Mouse (Mus musculus): ENCODE data around the gene Tdrd3. TPM values are rescaled to one million over a fixed set of nuclear protein-coding genes. Genes with fewer than 3 reads are reported as not detected.

Gene Tdrd3
- polyA plus RNA-seq, 1 experiment = 2.7 TPM

DNA sequence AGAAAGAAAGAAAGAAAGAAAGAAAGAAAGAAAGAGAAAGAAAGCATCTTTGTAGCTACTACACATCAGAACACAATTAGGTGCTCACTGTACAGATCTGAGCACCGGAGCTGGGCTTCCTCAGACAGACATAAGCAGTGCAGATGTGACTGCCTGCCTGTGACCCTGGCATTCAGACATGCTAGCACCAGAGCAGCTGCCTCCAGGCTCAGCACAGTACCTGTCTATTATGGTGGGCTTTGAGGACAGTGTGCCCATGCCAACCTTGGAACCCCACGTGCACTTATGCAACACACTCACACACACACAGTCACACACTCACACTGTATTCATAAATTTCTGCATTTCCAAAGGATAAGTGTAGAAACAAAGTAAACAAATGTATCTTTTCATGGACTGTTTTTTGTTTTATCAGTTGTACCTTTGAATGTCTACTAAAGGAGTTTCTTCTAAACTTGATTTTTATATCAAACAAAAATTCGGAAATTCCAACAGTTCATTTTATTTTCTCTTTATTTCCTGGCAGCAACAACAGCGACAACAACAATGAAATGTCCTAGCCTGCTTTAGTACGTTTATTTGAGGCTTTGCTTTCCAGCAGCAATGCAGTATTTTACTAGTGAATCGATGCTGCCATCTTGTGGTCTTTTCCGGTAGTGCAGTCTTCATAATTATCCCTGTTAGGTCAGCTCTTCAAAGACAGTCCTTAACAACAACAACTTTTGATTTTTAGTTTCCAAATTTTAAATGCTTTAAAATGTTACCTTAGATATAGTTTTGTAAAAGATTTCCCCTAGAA lies 35.4 kb downstream of the Tdrd3 start:
- Histone ChIP-seq H3K9me3 (peaks cover 5% of the 10 kb centered on the region; the same call in 1 of the 2 replicates), H3K4me1 (peaks cover 15% of the 10 kb centered on the region), H3K36me3 (replicated peaks; ENCODE audit: low read length) (peaks cover 23% of the 10 kb centered on the region), H3K27me3 (replicated peaks) (no peaks in the 10 kb centered on the region), H3K4me3 (replicated peaks) (peak overlapping the region; percentile 84)
- TF ChIP-seq GATA1 (IDR thresholded peaks at IDR 0.05; ENCODE audit: borderline replicate concordance, low read length) (no peak), FLI1 (IDR thresholded peaks at IDR 0.05; ENCODE audit: low read length) (no peak)

GRCm38 (mm10) chr14:87455630-87456175 lies 39.3 kb downstream of the Tdrd3 start:
- peaks cover 46% of the 10 kb centered on the region for H3K36me3 ChIP-seq (replicated peaks; ENCODE audit: low read length)
- H3K4me1 ChIP-seq = peaks cover 12% of the 10 kb centered on the region
- H3K9me3 ChIP-seq = peaks cover 5% of the 10 kb centered on the region; the same call in 1 of the 2 replicates
- H3K4me3 ChIP-seq (replicated peaks) = no peak overlapping the region
- no peak for TF ChIP-seq FLI1 (IDR thresholded peaks at IDR 0.05; ENCODE audit: low read length)
- TF ChIP-seq GATA1 (IDR thresholded peaks at IDR 0.05; ENCODE audit: borderline replicate concordance, low read length) = no peak
- H3K27me3 ChIP-seq (replicated peaks) = no peaks in the 10 kb centered on the region

- H3K36me3 ChIP-seq (replicated peaks; ENCODE audit: low read length) = peaks cover 48% of the 10 kb centered on the region
- TF ChIP-seq FLI1 (IDR thresholded peaks at IDR 0.05; ENCODE audit: low read length) (no peak), GATA1 (IDR thresholded peaks at IDR 0.05; ENCODE audit: borderline replicate concordance, low read length) (no peak)
Observed at GRCm38 (mm10) chr14:87459777-87460176, 43.3 kb downstream of the Tdrd3 start.

GRCm38 (mm10) chr14:87461543-87461942 lies 45.1 kb downstream of the Tdrd3 start:
- peaks cover 7% of the 10 kb centered on the region for H3K4me1 ChIP-seq
- no peaks in the 10 kb centered on the region for H3K27me3 ChIP-seq (replicated peaks)
- no peaks in the 10 kb centered on the region for H3K9me3 ChIP-seq
- TF ChIP-seq GATA1 (IDR thresholded peaks at IDR 0.05; ENCODE audit: borderline replicate concordance, low read length) = no peak
- H3K36me3 ChIP-seq (replicated peaks; ENCODE audit: low read length) = peaks cover 57% of the 10 kb centered on the region
- H3K4me3 ChIP-seq (replicated peaks) = no peak overlapping the region

More at GRCm38 (mm10) chr14:87459777-87460176, 43.3 kb downstream of the Tdrd3 start:
- Histone ChIP-seq H3K27me3 (replicated peaks) (no peaks in the 10 kb centered on the region), H3K9me3 (no peaks in the 10 kb centered on the region), H3K4me3 (replicated peaks) (no peak overlapping the region), H3K4me1 (peaks cover 13% of the 10 kb centered on the region)

DNA sequence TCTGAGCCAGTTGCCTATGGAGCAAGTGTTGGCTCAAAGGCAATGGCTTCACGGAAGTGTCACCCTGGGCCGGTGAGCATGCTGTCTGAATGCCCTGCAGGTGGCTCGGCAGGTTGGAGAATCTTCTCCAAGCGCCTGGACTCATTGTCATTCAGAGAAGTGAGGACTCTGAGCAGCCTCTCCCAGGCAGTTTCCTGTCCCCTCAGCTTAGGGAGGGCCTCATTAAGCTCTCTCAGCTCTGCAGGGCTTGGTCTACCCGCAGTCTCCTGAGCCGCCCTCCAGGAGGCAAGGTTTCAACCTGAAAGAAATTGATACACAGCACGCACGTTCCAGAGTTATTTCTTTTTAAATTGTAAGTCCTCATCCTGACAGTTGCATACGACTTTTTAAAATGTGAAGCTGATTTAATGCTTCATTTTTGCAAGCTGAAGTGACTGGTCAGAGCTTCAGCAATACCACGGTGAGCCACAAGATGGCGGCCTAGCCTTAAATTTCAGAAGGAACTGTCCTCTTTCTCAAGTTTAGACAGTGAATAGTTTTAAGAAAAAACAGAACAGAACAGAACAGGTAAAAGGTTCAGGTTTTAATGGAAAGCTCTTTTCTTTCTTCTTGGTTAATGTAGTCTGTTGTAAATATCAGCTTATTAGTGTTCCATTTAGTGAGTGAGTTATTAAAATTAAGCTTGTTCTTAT lies 47.7 kb downstream of the Tdrd3 start:
- no peak overlapping the region for H3K4me3 ChIP-seq (replicated peaks)
- peaks cover 7% of the 10 kb centered on the region for H3K4me1 ChIP-seq
- H3K36me3 ChIP-seq (replicated peaks; ENCODE audit: low read length) = peaks cover 57% of the 10 kb centered on the region
- H3K27me3 ChIP-seq (replicated peaks) = no peaks in the 10 kb centered on the region
- H3K9me3 ChIP-seq = no peaks in the 10 kb centered on the region
- TF ChIP-seq GATA1 (IDR thresholded peaks at IDR 0.05; ENCODE audit: borderline replicate concordance, low read length) (no peak), FLI1 (IDR thresholded peaks at IDR 0.05; ENCODE audit: low read length) (no peak)

- peaks cover 53% of the 10 kb centered on the region for H3K36me3 ChIP-seq (replicated peaks; ENCODE audit: low read length)
Observed at GRCm38 (mm10) chr14:87464655-87465054, 48.2 kb downstream of the Tdrd3 start.

DNA sequence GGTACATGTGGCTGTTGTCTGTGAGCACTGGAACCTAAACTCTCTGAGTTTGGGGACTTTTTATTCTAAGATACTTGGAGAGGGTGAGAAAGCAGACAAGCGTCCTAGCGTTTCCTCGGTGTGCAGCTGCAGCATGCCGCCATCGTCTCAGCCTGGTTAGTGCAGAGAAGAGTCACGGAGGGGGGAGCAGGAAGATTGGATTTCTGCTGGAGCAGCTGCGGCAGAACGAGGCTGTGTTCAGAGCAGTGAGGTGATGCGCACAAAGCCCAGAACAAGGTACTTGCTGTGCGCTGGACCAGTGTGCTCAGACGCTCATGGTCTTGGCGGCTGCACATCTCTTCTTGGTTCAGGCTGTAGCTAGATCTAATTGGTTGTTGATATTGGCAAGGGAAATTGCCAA lies 51.1 kb downstream of the Tdrd3 start:
- H3K4me1 ChIP-seq = peaks cover 11% of the 10 kb centered on the region
- no peaks in the 10 kb centered on the region for H3K27me3 ChIP-seq (replicated peaks)
- TF ChIP-seq GATA1 (IDR thresholded peaks at IDR 0.05; ENCODE audit: borderline replicate concordance, low read length) (no peak), FLI1 (IDR thresholded peaks at IDR 0.05; ENCODE audit: low read length) (no peak)
- no peak overlapping the region for H3K4me3 ChIP-seq (replicated peaks)
- no peaks in the 10 kb centered on the region for H3K9me3 ChIP-seq
- peaks cover 56% of the 10 kb centered on the region for H3K36me3 ChIP-seq (replicated peaks; ENCODE audit: low read length)

More at GRCm38 (mm10) chr14:87464655-87465054, 48.2 kb downstream of the Tdrd3 start:
- no peaks in the 10 kb centered on the region for H3K27me3 ChIP-seq (replicated peaks)
- TF ChIP-seq FLI1 (IDR thresholded peaks at IDR 0.05; ENCODE audit: low read length) = no peak
- no peak for TF ChIP-seq GATA1 (IDR thresholded peaks at IDR 0.05; ENCODE audit: borderline replicate concordance, low read length)
- H3K4me1 ChIP-seq = peaks cover 7% of the 10 kb centered on the region
- H3K4me3 ChIP-seq (replicated peaks) = no peak overlapping the region
- no peaks in the 10 kb centered on the region for H3K9me3 ChIP-seq

DNA sequence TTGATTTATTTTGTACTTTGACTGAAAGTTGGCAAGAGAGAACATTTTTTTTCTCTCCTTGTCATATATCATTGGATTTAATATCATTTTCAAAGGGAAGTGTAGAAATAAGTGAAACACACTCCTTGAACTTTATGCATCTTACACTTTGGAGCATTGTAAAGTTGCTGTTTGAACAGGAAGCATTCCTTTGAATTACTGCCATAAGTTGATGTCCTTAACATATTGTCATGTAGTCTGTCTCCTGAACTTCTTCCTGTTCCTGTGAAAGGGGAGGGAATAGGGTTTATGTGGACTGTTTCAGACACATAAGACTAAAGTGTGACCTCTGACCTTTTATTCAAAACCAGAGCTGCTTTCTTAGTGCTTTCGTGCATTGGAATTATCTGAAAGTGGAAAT lies 55.1 kb downstream of the Tdrd3 start:
- Histone ChIP-seq H3K36me3 (replicated peaks; ENCODE audit: low read length) (peaks cover 69% of the 10 kb centered on the region), H3K4me3 (replicated peaks) (no peak overlapping the region), H3K27me3 (replicated peaks) (no peaks in the 10 kb centered on the region), H3K9me3 (no peaks in the 10 kb centered on the region), H3K4me1 (peaks cover 5% of the 10 kb centered on the region)
- TF ChIP-seq GATA1 (IDR thresholded peaks at IDR 0.05; ENCODE audit: borderline replicate concordance, low read length) = no peak
- TF ChIP-seq FLI1 (IDR thresholded peaks at IDR 0.05; ENCODE audit: low read length) = no peak

GRCm38 (mm10) chr14:87472782-87473181 lies 56.3 kb downstream of the Tdrd3 start:
- peaks cover 67% of the 10 kb centered on the region for H3K36me3 ChIP-seq (replicated peaks; ENCODE audit: low read length)
- H3K4me1 ChIP-seq = peaks cover 5% of the 10 kb centered on the region
- no peaks in the 10 kb centered on the region for H3K9me3 ChIP-seq
- no peak overlapping the region for H3K4me3 ChIP-seq (replicated peaks)
- no peaks in the 10 kb centered on the region for H3K27me3 ChIP-seq (replicated peaks)
- no peak for TF ChIP-seq GATA1 (IDR thresholded peaks at IDR 0.05; ENCODE audit: borderline replicate concordance, low read length)
